Mouse (Mus musculus): ENCODE data around the gene Ppara.

The Ppara gene

GRCm38 (mm10) chr15:85731885-85732603 is 2.7 kb upstream of the Ppara start:
- no peak for DNase-seq

- DNase-seq, result no peak
Observed at GRCm38 (mm10) chr15:85732604-85732968, 2.2 kb upstream of the Ppara start.

GRCm38 (mm10) chr15:85733686-85734085 is 1.1 kb upstream of the Ppara start:
- DNase-seq, result no peak

GRCm38 (mm10) chr15:85734148-85734547 is 635 bp upstream of the Ppara start:
- DNase-seq, result no peak

GRCm38 (mm10) chr15:85735063-85735835 is 466 bp downstream of the Ppara start:
- DNase-seq, result peak; percentile 97

GRCm38 (mm10) chr15:85735836-85736190 is 1.0 kb downstream of the Ppara start:
- no peak for DNase-seq

GRCm38 (mm10) chr15:85736506-85736905 is 1.7 kb downstream of the Ppara start:
- no peak for DNase-seq

GRCm38 (mm10) chr15:85738416-85738815 is 3.6 kb downstream of the Ppara start:
- DNase-seq, result no peak

GRCm38 (mm10) chr15:85738939-85739338 is 4.2 kb downstream of the Ppara start:
- DNase-seq, result no peak

- no peak for DNase-seq
Observed at GRCm38 (mm10) chr15:85742608-85743007, 7.8 kb downstream of the Ppara start.

GRCm38 (mm10) chr15:85743946-85744345 is 9.2 kb downstream of the Ppara start:
- DNase-seq, result no peak

- no peak for DNase-seq
Observed at GRCm38 (mm10) chr15:85746178-85746577, 11.4 kb downstream of the Ppara start.

- DNase-seq, result no peak
Observed at GRCm38 (mm10) chr15:85746671-85747070, 11.9 kb downstream of the Ppara start.

- DNase-seq, result no peak
Observed at GRCm38 (mm10) chr15:85747951-85748350, 13.2 kb downstream of the Ppara start.

- no peak for DNase-seq
Observed at GRCm38 (mm10) chr15:85748466-85748865, 13.7 kb downstream of the Ppara start.

GRCm38 (mm10) chr15:85749141-85749540 is 14.4 kb downstream of the Ppara start:
- DNase-seq, result no peak

GRCm38 (mm10) chr15:85750115-85750514 is 15.3 kb downstream of the Ppara start:
- no peak for DNase-seq

- DNase-seq, result no peak
Observed at GRCm38 (mm10) chr15:85752655-85753054, 17.9 kb downstream of the Ppara start.

- DNase-seq, result no peak
Observed at GRCm38 (mm10) chr15:85754033-85754650, 19.4 kb downstream of the Ppara start.

- DNase-seq, result no peak
Observed at GRCm38 (mm10) chr15:85755214-85755613, 20.4 kb downstream of the Ppara start.

- peak; percentile 24 for DNase-seq
Observed at GRCm38 (mm10) chr15:85756611-85757010, 21.8 kb downstream of the Ppara start.

GRCm38 (mm10) chr15:85757768-85758167 is 23.0 kb downstream of the Ppara start:
- no peak for DNase-seq

- no peak for DNase-seq
Observed at GRCm38 (mm10) chr15:85762761-85763160, 28.0 kb downstream of the Ppara start.

- DNase-seq, result no peak
Observed at GRCm38 (mm10) chr15:85765022-85765421, 30.2 kb downstream of the Ppara start.
